Mouse (Mus musculus) kidney, postnatal 10 days (tissue): ENCODE results near the gene Sesn1.
"Not testable (repeated sequence)": the region's sequence is repeated elsewhere in the genome, so short reads cannot be mapped to it uniquely, and the experiment has no call there.

Experiments
- DNase-seq: peaks from one replicate; pipeline ENCODE4 v3.0.0; 2021; ENCODE audit warnings: mixed read lengths

Sesn1 gene

GRCm38 (mm10) chr10:41930966-41931365 is 121.2 kb downstream of the Sesn1 start:
- DNase-seq, result peak; percentile 43

- no peak for DNase-seq
Measured at GRCm38 (mm10) chr10:41931962-41932361, 122.2 kb downstream of the Sesn1 start.

- DNase-seq, result no peak
Measured at GRCm38 (mm10) chr10:41932943-41933342, 123.2 kb downstream of the Sesn1 start.

GRCm38 (mm10) chr10:41933536-41933935 is 123.8 kb downstream of the Sesn1 start:
- peak; percentile 67 for DNase-seq

GRCm38 (mm10) chr10:41934633-41935475 is 125.1 kb downstream of the Sesn1 start:
- peak; percentile 90 for DNase-seq

- no peak for DNase-seq
Measured at GRCm38 (mm10) chr10:41935476-41935829, 125.7 kb downstream of the Sesn1 start.

- no peak for DNase-seq
Measured at GRCm38 (mm10) chr10:41936100-41936499, 126.4 kb downstream of the Sesn1 start.

- peak; percentile 31 for DNase-seq
Measured at GRCm38 (mm10) chr10:41937176-41937575, 127.4 kb downstream of the Sesn1 start.

- DNase-seq, result no peak
Measured at GRCm38 (mm10) chr10:41939090-41939489, 129.4 kb downstream of the Sesn1 start.

GRCm38 (mm10) chr10:41952354-41952753 is 142.6 kb downstream of the Sesn1 start:
- DNase-seq, result not testable (repeated sequence)

- DNase-seq, result no peak
Measured at GRCm38 (mm10) chr10:41952850-41953527, 143.3 kb downstream of the Sesn1 start.

GRCm38 (mm10) chr10:41953528-41953864 is 143.8 kb downstream of the Sesn1 start:
- no peak for DNase-seq

GRCm38 (mm10) chr10:41957421-41958225 is 147.9 kb downstream of the Sesn1 start:
- no peak for DNase-seq
